Mouse (Mus musculus) midbrain, embryonic 10.5 days (tissue): ENCODE results near the gene Kmo. TPM values are rescaled to one million over a fixed set of nuclear protein-coding genes. Genes with fewer than 3 reads are reported as not detected.

Experiments
- DNase-seq: peaks from one replicate; pipeline ENCODE4 v3.0.0-alpha.2; 2017; ENCODE audit warnings: low spot score
- H3K27ac ChIP-seq: fragments of 300-500 bp; sonication (generic); replicated peaks from 2 replicates; pipeline ENCODE4 v1.5.1; 2016; ENCODE audit warnings: mild to moderate bottlenecking
- H3K27me3 ChIP-seq: fragments of 300-500 bp; sonication (generic); 2 replicates; pipeline ENCODE4 v1.6.1; 2016; ENCODE audit warnings: low read depth, mild to moderate bottlenecking; ENCODE audit not compliant: poor library complexity, severe bottlenecking
- H3K36me3 ChIP-seq: fragments of 300-500 bp; sonication (generic); 2 replicates; pipeline ENCODE4 v1.6.1; 2016; ENCODE audit warnings: mild to moderate bottlenecking, moderate library complexity
- H3K4me1 ChIP-seq: fragments of 300-500 bp; sonication (generic); 2 replicates; pipeline ENCODE4 v1.6.1; 2016
- H3K4me3 ChIP-seq: fragments of 300-500 bp; sonication (generic); 2 replicates; pipeline ENCODE4 v1.5.1; 2016; ENCODE audit warnings: mild to moderate bottlenecking, moderate library complexity
- H3K9me3 ChIP-seq: fragments of 300-500 bp; sonication (generic); replicated peaks from 2 replicates; pipeline ENCODE4 v1.6.1; 2016; ENCODE audit warnings: mild to moderate bottlenecking
- WGBS: fragments of 180-500 bp; shearing (Covaris S2); methylation state at CpG from one replicate; pipeline ENCODE4 v1.1.7; 2016; 5-methylcytosine and 5-hydroxymethylcytosine counted together
- polyA plus RNA-seq: library from polyadenylated mRNA; unstranded; fragments of >200 nt; fragmentation: Nextera tagmentation; extraction: Ambion mirVana; gene quantifications from 2 replicates; pipeline ENCODE4 v1.2.1, GENCODE M21; 2016

Kmo gene
- polyA plus RNA-seq, 1 experiment from 2014 or later: 0.11 TPM

- no peak overlapping the region for H3K4me3 ChIP-seq
- no peaks in the 10 kb centered on the region for H3K4me1 ChIP-seq
- H3K9me3 ChIP-seq: no peaks in the 10 kb centered on the region
- 83% methylated on average over 18 of the region's 18 CpGs for WGBS
- no peak for DNase-seq
- no peaks in the 10 kb centered on the region for H3K27me3 ChIP-seq
- peaks cover 97% of the 10 kb centered on the region for H3K36me3 ChIP-seq
- H3K27ac ChIP-seq: no peak overlapping the region
Observed at GRCm38 (mm10) chr1:175607838-175608585, 12.2 kb upstream of the Kmo start.

- Histone ChIP-seq H3K27me3 (no peaks in the 10 kb centered on the region), H3K4me1 (no peaks in the 10 kb centered on the region), H3K4me3 (no peak overlapping the region), H3K27ac (no peak overlapping the region), H3K36me3 (peaks cover 98% of the 10 kb centered on the region), H3K9me3 (no peaks in the 10 kb centered on the region)
- no peak for DNase-seq
- WGBS: 92% methylated on average over 3 of the region's 3 CpGs
Observed at GRCm38 (mm10) chr1:175608708-175609107, 11.5 kb upstream of the Kmo start.

- DNase-seq: no peak
- Histone ChIP-seq H3K4me3 (no peak overlapping the region), H3K36me3 (peaks cover 97% of the 10 kb centered on the region), H3K9me3 (no peaks in the 10 kb centered on the region), H3K27ac (no peak overlapping the region), H3K4me1 (no peaks in the 10 kb centered on the region), H3K27me3 (no peaks in the 10 kb centered on the region)
- 92% methylated on average over 9 of the region's 9 CpGs for WGBS
Observed at GRCm38 (mm10) chr1:175614992-175615391, 5.2 kb upstream of the Kmo start.

GRCm38 (mm10) chr1:175623656-175624055, 3.5 kb downstream of the Kmo start:
- Histone ChIP-seq H3K27me3 (no peaks in the 10 kb centered on the region), H3K4me3 (no peak overlapping the region), H3K36me3 (peaks cover 16% of the 10 kb centered on the region), H3K9me3 (no peaks in the 10 kb centered on the region), H3K4me1 (peaks cover 16% of the 10 kb centered on the region), H3K27ac (no peak overlapping the region)
- WGBS: 91% methylated on average over 6 of the region's 6 CpGs
- DNase-seq: no peak

GRCm38 (mm10) chr1:175625257-175625879, 5.2 kb downstream of the Kmo start, which contains the start of gene Fh1:
Gene Fh1 (minus strand): TSS chr1:175625635.
- WGBS: under 1% methylated on average over 58 of the region's 58 CpGs
- Histone ChIP-seq H3K4me1 (peaks cover 16% of the 10 kb centered on the region), H3K27ac (peak within 1 kb of the TSS; percentile 91), H3K36me3 (peaks cover 1% of the 10 kb centered on the region; the same call in 1 of the 2 replicates), H3K9me3 (no peaks in the 10 kb centered on the region), H3K4me3 (peak within 1 kb of the TSS; percentile 90), H3K27me3 (no peaks in the 10 kb centered on the region)
- peak; percentile 95 for DNase-seq

- H3K4me1 ChIP-seq: peaks cover 16% of the 10 kb centered on the region
- no peak for DNase-seq
- no peaks in the 10 kb centered on the region for H3K36me3 ChIP-seq
- H3K27ac ChIP-seq: peak overlapping the region; percentile 91
- WGBS: 90% methylated on average over 1 of the region's 1 CpGs
- H3K4me3 ChIP-seq: peak overlapping the region; percentile 90
- H3K9me3 ChIP-seq: no peaks in the 10 kb centered on the region
- H3K27me3 ChIP-seq: no peaks in the 10 kb centered on the region
Observed at GRCm38 (mm10) chr1:175625990-175626692, 6.0 kb downstream of the Kmo start.

- WGBS: 87% methylated on average over 6 of the region's 6 CpGs
- peaks cover 10% of the 10 kb centered on the region for H3K4me1 ChIP-seq
- no peaks in the 10 kb centered on the region for H3K36me3 ChIP-seq
- H3K4me3 ChIP-seq: no peak overlapping the region
- no peaks in the 10 kb centered on the region for H3K27me3 ChIP-seq
- H3K27ac ChIP-seq: no peak overlapping the region
- H3K9me3 ChIP-seq: no peaks in the 10 kb centered on the region
- no peak for DNase-seq
Observed at GRCm38 (mm10) chr1:175629248-175629647, 9.1 kb downstream of the Kmo start.

- Histone ChIP-seq H3K27ac (no peak overlapping the region), H3K4me3 (no peak overlapping the region), H3K9me3 (no peaks in the 10 kb centered on the region), H3K4me1 (no peaks in the 10 kb centered on the region), H3K36me3 (no peaks in the 10 kb centered on the region), H3K27me3 (no peaks in the 10 kb centered on the region)
- no peak for DNase-seq
- 85% methylated on average over 5 of the region's 5 CpGs for WGBS
Observed at GRCm38 (mm10) chr1:175630345-175630744, 10.2 kb downstream of the Kmo start.

GRCm38 (mm10) chr1:175631080-175631479, 10.9 kb downstream of the Kmo start:
- 90% methylated on average over 3 of the region's 3 CpGs for WGBS
- Histone ChIP-seq H3K4me1 (no peaks in the 10 kb centered on the region), H3K36me3 (no peaks in the 10 kb centered on the region)

GRCm38 (mm10) chr1:175631721-175632221, 11.6 kb downstream of the Kmo start:
- H3K27ac ChIP-seq: no peak overlapping the region
- 84% methylated on average over 10 of the region's 10 CpGs for WGBS
- no peaks in the 10 kb centered on the region for H3K36me3 ChIP-seq
- H3K9me3 ChIP-seq: no peaks in the 10 kb centered on the region
- no peak for DNase-seq
- H3K4me1 ChIP-seq: no peaks in the 10 kb centered on the region
- no peak overlapping the region for H3K4me3 ChIP-seq
- H3K27me3 ChIP-seq: no peaks in the 10 kb centered on the region

More at GRCm38 (mm10) chr1:175631080-175631479, 10.9 kb downstream of the Kmo start:
- no peak for DNase-seq
- no peak overlapping the region for H3K27ac ChIP-seq
- H3K27me3 ChIP-seq: no peaks in the 10 kb centered on the region
- H3K9me3 ChIP-seq: no peaks in the 10 kb centered on the region
- no peak overlapping the region for H3K4me3 ChIP-seq

- H3K4me1 ChIP-seq: no peaks in the 10 kb centered on the region
- 97% methylated on average over 14 of the region's 14 CpGs for WGBS
- no peak overlapping the region for H3K4me3 ChIP-seq
- no peaks in the 10 kb centered on the region for H3K36me3 ChIP-seq
- no peaks in the 10 kb centered on the region for H3K27me3 ChIP-seq
- no peaks in the 10 kb centered on the region for H3K9me3 ChIP-seq
- H3K27ac ChIP-seq: no peak overlapping the region
- no peak for DNase-seq
Observed at GRCm38 (mm10) chr1:175632470-175632869, 12.3 kb downstream of the Kmo start.

- Histone ChIP-seq H3K27me3 (no peaks in the 10 kb centered on the region), H3K9me3 (no peaks in the 10 kb centered on the region), H3K36me3 (no peaks in the 10 kb centered on the region), H3K27ac (no peak overlapping the region), H3K4me1 (peaks cover 6% of the 10 kb centered on the region; the same call in 1 of the 2 replicates), H3K4me3 (no peak overlapping the region)
- WGBS: 88% methylated on average over 7 of the region's 7 CpGs
- DNase-seq: no peak
Observed at GRCm38 (mm10) chr1:175637677-175638076, 17.5 kb downstream of the Kmo start.
